ENCODE assay signal across 19 mouse cellular contexts in genomic region chr4:114657933-114658332, GRCm38 (mm10).
DNase-seq lines count a peak whose midpoint lies in the region; ATAC-seq and TF ChIP-seq lines count a peak whose summit lies in the region.
"Had no signal": no experiment of that assay in that cellular context is flagged by ENCODE, and none has a peak within 500 bp of the region (broad histone marks: within the 10 kb centered on the region; RNA-seq: fewer than 3 reads in every experiment).

No protein-coding gene starts in this region.

- no peak overlapping the region for H3K4me2 ChIP-seq in forebrain, postnatal 0 days (ENCODE audit: low read depth)
- H3K4me2 ChIP-seq in forebrain, embryonic 13.5 days: no peak overlapping the region
- H3K4me2 ChIP-seq: embryonic facial prominence, embryonic 12.5 days; forebrain, embryonic 12.5 days; heart, embryonic 13.5 days; hindbrain, embryonic 15.5 days had no signal

- 72% methylated on average over 2 of the region's 2 CpGs for WGBS in forebrain, postnatal 0 days
- WGBS in forebrain, embryonic 13.5 days: 79% methylated on average over 2 of the region's 2 CpGs

- H3K4me3 ChIP-seq in forebrain, postnatal 0 days (ENCODE audit: low read depth, low read length): no peak overlapping the region
- no peak overlapping the region for H3K4me3 ChIP-seq in forebrain, embryonic 13.5 days
- no peak overlapping the region for H3K4me3 ChIP-seq in layer of hippocampus, adult 2 months
- H3K4me3 ChIP-seq: embryonic facial prominence, embryonic 12.5 days; forebrain, embryonic 12.5 days; heart, embryonic 13.5 days; hindbrain, embryonic 15.5 days had no signal

- H3K9me3 ChIP-seq in forebrain, postnatal 0 days (ENCODE audit: low read length): no peaks in the 10 kb centered on the region
- H3K9me3 ChIP-seq in forebrain, embryonic 13.5 days (replicated peaks): no peaks in the 10 kb centered on the region
- H3K9me3 ChIP-seq: embryonic facial prominence, embryonic 12.5 days; forebrain, embryonic 12.5 days; heart, embryonic 13.5 days; hindbrain, embryonic 15.5 days had no signal

- intact Hi-C loops in gastrocnemius, postnatal 14 days (cut with DNase I; ENCODE audit: low total_unique reads): no loop called here

- no peak overlapping the region for H3K27ac ChIP-seq in forebrain, postnatal 0 days (ENCODE audit: low read depth, low read length)
- no peak overlapping the region for H3K27ac ChIP-seq in forebrain, embryonic 13.5 days
- no peak overlapping the region for H3K27ac ChIP-seq in layer of hippocampus, adult 2 months
- H3K27ac ChIP-seq: embryonic facial prominence, embryonic 12.5 days; forebrain, embryonic 12.5 days; heart, embryonic 13.5 days; hindbrain, embryonic 15.5 days had no signal

- H3K4me1 ChIP-seq in forebrain, postnatal 0 days (ENCODE audit: insufficient read depth): no peaks in the 10 kb centered on the region
- H3K4me1 ChIP-seq in forebrain, embryonic 13.5 days: no peaks in the 10 kb centered on the region
- H3K4me1 ChIP-seq: embryonic facial prominence, embryonic 12.5 days; forebrain, embryonic 12.5 days; heart, embryonic 13.5 days; hindbrain, embryonic 15.5 days had no signal

- peaks cover 15% of the 10 kb centered on the region for H3K27me3 ChIP-seq in forebrain, postnatal 0 days (ENCODE audit: insufficient read depth, low read length)
- peaks cover 32% of the 10 kb centered on the region for H3K27me3 ChIP-seq in forebrain, embryonic 13.5 days
- H3K27me3 ChIP-seq: hindbrain, embryonic 15.5 days had no signal

- H3K36me3 ChIP-seq in forebrain, postnatal 0 days (ENCODE audit: insufficient read depth): no peaks in the 10 kb centered on the region
- no peaks in the 10 kb centered on the region for H3K36me3 ChIP-seq in forebrain, embryonic 13.5 days (ENCODE audit: poor library complexity, severe bottlenecking)
- H3K36me3 ChIP-seq: embryonic facial prominence, embryonic 12.5 days; forebrain, embryonic 12.5 days; heart, embryonic 13.5 days; hindbrain, embryonic 15.5 days had no signal

- no peak for TF ChIP-seq CTCF in forebrain, postnatal 0 days (IDR thresholded peaks at IDR 0.05; ENCODE audit: low read depth)
- TF ChIP-seq CTCF in layer of hippocampus, adult 2 months (conservative IDR thresholded peaks at IDR 0.05): no peak

- no peak overlapping the region for H3K9ac ChIP-seq in forebrain, postnatal 0 days
- H3K9ac ChIP-seq in forebrain, embryonic 13.5 days: no peak overlapping the region
- H3K9ac ChIP-seq: embryonic facial prominence, embryonic 12.5 days; forebrain, embryonic 12.5 days; heart, embryonic 13.5 days; hindbrain, embryonic 15.5 days had no signal

- ATAC-seq in forebrain, postnatal 0 days: peak; percentile 76
- no peak; the same call in 1 of the 2 replicates for ATAC-seq in forebrain, embryonic 13.5 days
- ATAC-seq in megakaryocyte progenitor cell, adult 5-6 weeks (replicated peaks; ENCODE audit: poor library complexity): 0 out of 2 replicates have a peak, but pooled peaks have one; percentile 14
- ATAC-seq: intestine, postnatal 0 days had no signal

- DNase-seq in forebrain, postnatal 0 days: peak; percentile 50
- peak; percentile 38 to 63 for DNase-seq in layer of hippocampus, adult 2 months (ENCODE audit: low spot score in 2 of 2)
- no peak for DNase-seq in layer of hippocampus, adult 9-10 months (ENCODE audit: low spot score)
- peak; percentile 39 for DNase-seq in layer of hippocampus, adult 8-10 months (ENCODE audit: low spot score in 2 of 2)
- no peak for DNase-seq in gastrocnemius, postnatal 14 days
- no peak for DNase-seq in MN1 (ENCODE audit: low spot score)
- DNase-seq: adrenal gland, adult 8-10 months; cerebellum, adult 2 months; cerebellum, postnatal 10 days; gastrocnemius, postnatal 36 days; heart, adult 11 months; heart, postnatal 36 days had no signal

Comparison
In these comparisons a context has a peak if more than half of its experiments do, and no peak if none do; other contexts are left out.
1. DNase-seq: peak in forebrain, postnatal 0 days (single experiment), layer of hippocampus, adult 2 months (2 of 2) and layer of hippocampus, adult 8-10 months (2 of 2); none in layer of hippocampus, adult 9-10 months (single experiment), gastrocnemius, postnatal 14 days (single experiment) and MN1 (single experiment).